Mouse (Mus musculus): ENCODE data around the gene Cox10.

Gene Cox10

DNA sequence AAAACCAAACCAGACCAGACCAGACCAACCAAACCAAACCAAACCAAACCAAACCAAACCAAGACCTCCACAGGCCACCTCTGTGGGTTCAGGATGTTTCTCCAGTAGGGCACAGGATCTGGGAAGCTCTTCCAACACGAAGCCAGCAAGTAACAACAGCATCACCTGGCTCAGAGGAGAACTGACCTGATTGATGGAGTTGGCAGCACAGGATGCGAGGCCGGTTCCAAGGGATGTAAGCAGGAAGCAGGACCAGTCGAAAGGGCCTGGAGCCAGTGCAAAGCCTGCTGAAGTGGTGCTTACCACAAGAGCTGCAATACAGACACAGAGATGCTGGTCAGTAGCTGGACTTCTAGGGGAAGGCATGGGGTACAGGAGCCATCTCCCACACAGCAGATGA, 34.2 kb downstream of the Cox10 start:
- no peak for DNase-seq (ENCODE audit: low spot score)

DNA sequence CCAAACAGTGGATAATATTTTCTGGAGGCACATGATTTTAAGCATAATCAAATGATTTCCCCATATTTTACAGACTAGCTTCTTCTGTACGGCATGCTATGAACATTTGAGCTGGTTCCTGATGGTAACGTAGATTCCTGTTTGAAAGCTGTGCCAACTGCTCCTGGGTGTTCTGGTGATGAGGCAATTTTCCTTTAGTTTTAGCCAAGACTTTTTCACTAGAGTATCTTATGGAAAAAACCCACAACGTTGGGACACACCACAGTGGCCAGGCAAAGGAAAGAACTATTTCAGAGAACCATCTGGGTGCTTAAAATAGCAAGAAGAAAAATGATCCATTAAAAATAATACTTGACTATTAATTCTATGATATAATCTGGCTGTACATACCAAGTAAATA, 35.2 kb downstream of the Cox10 start:
- DNase-seq (ENCODE audit: low spot score): no peak

DNA sequence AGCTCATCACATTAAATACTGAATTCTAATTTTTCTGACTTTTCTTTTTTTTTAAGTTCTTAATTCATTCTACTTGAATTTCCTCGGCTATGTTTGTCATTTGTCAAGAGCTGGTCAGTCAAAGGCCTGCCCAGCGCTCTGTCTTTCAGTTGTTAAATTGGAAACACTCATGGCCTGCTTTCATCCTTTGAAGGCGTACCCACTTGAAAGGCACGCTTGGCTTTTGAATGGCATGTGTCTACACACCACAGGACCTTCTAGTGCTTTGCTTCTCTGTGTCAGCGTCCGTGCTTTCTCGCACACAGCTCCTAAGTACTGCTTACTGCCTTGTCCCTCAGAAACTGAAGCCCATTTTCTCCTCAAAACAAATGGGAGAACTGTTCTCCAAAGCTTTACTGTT, 38.0 kb downstream of the Cox10 start:
- DNase-seq (ENCODE audit: low spot score): peak; percentile 44

DNA sequence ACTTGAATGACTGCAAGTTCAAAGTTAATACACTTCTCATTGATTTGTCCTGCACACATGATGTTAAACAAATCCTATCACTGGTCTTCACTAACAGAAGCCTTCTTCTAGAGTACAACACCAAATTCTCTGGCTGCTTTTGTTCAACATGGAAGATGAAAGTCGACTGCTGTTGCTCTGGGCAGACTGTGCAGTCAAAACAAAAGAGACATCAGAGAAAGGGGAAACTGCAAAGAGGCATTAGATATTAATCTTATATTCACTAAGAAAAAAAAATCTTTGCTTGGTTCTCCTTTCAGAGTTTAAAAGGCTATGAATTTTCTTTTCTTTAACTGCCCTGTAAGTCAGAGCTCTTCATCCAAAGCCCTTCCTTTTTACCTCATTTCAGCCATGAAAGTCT, 39.7 kb downstream of the Cox10 start:
- no peak for DNase-seq (ENCODE audit: low spot score)

DNA sequence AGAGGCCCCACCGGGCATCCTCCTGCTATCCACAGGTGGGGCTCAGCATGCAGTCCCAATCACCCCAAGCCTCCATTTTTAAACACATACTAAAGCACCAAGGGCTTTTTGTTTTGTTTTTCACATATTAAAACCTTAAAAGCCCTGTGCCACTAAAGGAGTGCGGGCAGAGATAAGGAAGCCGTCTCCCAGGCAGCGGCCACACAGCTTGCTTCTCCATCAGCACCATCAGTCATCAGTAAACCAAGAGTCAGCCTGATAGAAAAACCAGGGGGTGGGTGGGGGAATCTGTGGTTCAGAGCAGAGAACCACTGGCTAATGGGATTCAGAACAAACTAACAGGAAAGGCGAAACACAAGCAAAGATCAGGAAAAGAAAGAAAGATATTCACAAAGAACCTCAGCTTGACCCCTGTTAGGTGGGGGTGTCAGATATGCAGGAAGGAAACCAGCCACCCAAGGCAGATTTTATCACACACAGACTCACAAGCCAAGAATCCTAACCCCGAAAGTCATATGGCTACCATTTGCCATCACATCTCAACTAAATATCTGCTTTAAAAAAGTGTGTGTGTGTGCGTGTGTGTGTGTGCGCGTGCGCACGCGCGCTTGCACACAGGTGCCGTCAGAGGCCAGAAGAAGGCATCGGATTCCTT, 41.7 kb downstream of the Cox10 start:
- DNase-seq (ENCODE audit: low spot score): peak; percentile 48

DNA sequence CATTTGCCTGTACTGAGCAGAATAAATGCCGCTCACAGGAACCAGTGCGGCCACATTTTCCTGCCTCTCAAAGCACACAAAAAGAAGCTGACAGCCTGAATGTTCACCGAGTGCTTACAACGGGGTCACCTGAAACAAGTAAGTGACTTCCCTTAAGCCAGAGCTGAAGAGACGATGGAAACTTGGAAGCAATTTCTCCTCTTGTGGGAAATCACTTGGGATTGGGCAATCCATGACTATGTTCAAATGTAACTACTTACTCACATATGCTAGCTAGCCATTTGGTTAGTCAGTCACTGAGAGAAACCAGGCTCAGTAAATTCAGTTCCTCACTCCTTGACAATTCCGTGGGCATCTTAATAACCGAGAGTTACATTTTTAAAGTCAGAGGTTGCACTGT, 43.0 kb downstream of the Cox10 start:
- no peak for DNase-seq (ENCODE audit: low spot score)

DNA sequence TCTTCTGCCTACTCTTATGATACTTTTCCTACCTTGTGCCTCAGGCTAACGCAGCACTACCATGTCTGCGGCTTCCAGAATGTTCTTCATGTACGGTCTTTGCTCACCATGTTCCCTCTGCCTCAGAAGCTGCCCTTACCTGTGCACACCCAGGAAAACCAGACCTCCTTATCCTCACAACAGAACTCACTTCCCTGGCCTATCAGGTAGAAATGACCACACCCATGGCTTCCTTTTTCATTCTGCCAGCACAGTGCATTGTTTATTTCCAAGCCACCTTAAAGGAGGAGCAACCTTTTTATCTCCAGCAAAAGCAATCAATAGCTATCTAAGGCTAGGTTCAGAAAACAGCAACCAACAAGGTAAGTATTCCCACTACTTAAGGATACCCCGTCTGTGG, 43.6 kb downstream of the Cox10 start:
- DNase-seq (ENCODE audit: low spot score): no peak

DNA sequence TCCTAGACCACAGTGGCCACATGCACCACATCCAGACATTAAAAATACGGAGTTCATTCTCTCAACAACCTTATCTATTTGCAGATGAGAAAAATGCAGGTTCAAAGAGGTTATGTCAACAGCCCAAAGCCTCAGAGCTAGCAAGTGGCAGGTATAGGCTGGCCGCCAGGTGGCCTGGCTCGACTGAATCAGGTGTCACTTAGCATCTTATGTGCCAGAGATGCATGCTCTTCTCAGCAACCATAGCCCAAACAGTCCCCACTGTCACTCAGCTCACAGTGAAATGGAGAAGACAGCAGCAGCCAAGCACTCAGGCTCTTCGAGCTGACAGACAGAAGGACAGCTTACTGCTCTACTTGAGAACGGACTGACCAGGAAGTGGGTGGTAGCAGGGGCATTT, 44.6 kb downstream of the Cox10 start:
- no peak for DNase-seq (ENCODE audit: low spot score)

DNA sequence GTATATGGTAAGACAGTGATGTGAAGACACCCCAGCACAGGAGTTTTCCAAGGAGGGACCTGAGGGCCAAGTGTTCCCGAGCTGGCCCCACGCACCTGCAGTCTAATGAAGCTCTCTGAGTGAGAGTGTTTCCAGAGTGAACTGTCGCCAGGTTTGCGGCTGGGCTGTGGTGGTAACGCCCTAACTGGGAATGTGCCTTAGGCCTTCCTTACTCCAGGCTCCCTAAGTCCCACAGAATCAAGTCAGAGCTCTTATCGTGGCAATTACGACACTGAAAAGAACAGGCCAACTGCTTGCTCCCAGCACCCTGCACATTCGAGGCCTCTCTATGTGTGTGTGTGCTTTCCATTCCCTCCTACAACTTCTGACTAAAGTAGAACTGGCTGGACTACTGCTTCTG, 51.8 kb downstream of the Cox10 start:
- DNase-seq (ENCODE audit: low spot score): no peak

DNA sequence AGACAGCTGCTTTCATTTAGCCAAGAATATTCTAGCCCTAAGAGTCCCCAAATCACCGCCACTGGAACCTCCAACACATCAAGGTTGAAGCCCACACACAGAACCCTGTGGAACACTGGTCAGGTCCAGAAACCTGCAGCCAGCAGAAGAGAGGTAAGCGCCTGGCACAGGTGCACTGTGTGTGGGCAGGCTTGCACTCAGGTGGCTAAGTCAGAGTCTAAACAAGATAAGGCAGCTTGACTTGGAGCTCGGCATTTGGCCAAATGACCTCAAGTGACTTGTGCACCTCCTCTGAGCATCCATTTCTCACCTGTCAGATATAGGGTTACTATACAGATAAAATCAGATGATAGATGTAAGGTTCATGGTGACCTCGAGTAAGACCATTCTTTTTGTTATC, 53.4 kb downstream of the Cox10 start:
- DNase-seq (ENCODE audit: low spot score): no peak

DNA sequence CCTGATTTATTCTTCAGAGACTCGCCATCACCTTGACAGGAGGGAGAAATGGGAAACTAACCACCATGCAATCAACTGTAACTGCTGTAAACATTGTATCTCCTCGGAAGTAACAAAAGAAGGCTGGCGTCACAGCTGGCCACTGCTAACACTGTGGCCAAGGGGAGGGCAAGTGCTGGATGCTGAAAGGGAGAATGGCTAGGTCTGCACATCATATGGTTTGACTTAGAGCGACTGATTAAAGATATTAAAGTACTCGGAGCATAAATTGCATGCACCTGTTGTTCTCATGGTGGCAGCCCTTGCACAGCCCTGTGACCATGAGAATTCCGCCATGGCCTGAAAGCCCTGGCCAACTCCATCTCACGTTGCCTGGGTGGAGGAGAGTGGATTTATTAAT, 54.7 kb downstream of the Cox10 start:
- DNase-seq (ENCODE audit: low spot score): peak; percentile 37

DNA sequence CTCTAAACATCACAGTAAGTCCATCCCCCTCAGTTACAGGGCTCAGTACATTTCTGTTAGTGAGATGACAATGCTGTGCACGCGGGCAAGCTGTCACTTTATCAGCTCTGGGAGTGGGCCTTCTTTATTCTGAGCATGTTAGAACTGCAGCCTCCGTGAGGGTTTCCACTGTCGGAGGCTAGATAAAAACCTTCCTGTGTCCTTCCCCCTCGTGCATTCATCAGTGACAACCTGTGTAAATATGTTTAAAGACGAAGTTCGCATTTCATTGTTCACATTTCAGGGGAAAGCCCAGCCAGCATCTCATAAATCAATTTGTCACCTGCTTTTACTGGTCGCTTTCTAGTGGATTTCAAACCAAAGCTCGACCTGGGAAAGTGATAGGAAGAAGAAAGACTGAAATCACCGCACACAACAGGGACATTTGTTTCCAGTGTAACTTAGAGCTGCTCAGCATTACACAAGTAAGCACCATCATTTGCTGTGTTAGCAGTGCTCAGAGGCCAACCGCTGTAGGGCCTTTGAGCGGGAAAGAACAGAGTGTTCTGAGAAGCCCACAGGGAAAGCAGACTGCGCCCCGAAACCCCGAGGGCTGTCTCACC, 55.8 kb downstream of the Cox10 start:
- peak; percentile 57 for DNase-seq (ENCODE audit: low spot score)

DNA sequence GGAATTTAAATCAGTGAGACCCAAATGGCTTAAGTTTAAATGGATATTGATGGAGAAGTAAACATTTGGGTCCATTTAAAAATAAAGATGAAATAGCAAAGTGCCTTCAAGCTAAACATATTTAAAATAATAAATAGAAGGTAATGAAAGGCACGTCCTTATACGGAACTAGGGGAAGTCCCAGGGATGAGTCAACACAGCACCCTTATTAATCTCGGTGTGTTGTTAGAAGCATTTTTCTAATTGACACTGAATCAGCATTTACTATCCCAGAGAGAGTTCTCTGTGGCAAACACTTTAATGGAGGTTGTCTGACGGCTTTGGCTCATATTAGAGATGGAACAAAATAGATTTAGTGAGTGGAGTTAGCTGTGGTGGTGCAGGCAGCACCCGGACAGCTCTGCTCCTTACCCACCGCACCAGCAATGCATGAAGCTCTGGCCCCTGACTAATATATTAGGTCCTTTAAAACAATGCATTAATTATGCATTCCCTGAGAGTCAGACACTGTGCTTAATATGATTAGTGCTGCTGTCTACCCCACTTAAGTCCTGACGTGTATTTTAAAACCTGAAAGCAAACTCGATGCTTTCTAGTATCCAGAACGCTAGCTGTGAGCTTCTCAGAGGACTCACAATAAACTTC, 56.7 kb downstream of the Cox10 start:
- DNase-seq (ENCODE audit: low spot score): no peak

DNA sequence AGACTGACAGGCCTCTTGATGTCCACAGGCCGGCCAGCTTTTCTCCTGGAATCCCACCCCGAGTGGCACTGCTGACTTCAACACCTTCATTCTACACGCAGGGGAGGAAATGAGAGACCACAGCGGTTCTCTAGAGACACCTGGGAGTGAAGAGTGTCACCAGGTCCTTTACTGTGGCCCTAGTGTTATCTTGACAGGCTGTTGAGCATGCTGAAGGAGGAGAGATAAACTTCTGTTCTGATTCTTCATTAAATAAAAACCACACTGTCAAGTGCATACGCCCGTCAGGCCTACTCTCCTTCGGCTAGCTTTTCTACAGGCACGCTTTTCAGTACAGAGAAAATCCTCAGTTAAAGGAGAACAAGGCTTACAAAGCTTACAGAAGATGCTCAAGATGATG, 60.0 kb downstream of the Cox10 start:
- no peak for DNase-seq (ENCODE audit: low spot score)

DNA sequence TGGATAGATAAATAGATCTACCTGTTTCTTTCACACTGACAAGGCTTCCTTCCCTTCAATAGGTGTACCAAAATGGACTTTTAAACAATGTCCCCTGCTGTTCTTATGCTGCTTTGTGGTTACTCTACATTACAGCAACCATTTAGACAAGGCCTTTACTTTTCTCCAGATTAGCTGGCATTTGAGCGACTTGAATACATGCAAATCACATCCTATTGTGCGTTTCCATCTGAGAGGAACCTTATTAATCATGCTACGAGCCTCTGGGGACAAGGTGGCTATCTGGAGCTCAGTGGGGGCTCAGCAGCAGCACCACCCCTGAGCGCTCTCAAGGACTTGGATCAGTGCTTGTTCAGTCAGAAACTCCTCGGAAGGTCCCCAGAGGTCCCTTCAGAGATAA, 61.1 kb downstream of the Cox10 start:
- DNase-seq (ENCODE audit: low spot score): no peak

DNA sequence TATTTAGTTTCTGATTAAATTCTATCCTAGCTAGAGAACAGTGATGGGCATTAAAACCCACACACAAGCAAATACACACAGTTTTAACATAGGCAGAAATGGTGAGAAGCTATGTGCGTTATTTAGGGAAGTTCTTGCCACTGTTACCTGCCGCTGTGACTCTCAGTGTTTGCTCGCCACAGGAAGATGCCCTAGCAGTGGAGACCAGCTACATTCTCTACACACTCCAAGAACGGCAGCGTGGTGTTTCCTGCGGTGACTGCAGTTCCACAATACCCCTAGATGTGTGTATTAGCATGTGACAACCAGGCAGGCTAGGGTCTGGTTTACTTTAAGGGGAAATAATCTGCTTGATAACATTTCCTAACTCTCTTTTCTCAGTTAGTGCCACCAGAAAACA, 64.0 kb downstream of the Cox10 start:
- no peak for DNase-seq (ENCODE audit: low spot score)

DNA sequence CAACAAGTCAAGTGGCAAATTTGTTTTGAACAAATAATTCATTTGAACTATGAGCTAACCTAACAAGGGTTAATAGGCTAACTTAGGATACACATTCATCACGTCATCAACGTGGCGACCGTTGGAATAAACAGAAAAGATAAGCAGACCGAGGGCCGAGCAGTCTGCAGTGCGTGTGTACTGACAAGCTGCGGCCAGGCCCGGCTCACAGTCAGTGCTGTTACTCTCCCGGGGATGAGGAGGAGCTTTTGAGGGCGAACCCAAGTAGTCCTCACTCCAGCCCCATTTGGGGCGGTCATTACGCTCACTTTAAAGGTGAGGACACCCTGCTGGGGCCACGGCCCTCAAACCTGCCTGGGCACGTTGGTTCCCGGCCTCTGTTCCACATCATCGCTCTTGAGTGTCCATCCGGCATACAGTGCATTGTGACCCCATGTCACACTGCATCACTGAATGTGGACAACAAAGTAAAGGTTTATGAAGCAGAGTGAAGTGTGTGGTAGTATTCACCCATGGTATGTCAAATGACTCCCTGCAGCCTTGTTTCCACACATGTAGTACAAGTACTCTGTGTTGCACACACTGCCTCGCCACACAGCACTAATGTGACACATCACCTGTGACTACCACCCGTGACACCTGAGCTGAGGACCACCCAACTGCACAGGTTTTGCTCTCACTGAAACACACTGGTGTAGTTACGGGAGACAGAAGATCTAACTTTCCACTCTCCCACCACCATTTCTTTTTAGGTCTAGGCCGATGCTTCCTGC, 68.4 kb downstream of the Cox10 start:
- DNase-seq (ENCODE audit: low spot score): peak; percentile 57

DNA sequence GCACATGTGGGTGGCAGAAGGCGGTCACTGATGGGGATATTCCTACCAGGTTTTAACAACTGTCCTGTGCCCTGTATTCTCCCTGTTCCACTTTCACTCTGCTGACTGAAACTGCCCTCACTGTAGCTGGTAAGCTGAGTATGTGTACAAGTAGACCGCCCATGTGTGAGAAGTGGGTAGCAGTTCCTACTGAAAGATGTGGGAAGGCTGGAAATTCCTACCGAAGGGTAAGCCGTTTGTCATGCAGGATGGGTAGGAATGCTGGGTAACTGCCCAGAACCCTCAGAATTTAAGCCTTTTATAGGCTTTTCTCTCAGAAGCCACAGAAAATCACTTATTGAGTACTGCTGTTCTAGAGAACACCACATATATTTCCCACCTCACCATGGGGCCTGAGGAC, 75.1 kb downstream of the Cox10 start:
- no peak for DNase-seq (ENCODE audit: low spot score)

DNA sequence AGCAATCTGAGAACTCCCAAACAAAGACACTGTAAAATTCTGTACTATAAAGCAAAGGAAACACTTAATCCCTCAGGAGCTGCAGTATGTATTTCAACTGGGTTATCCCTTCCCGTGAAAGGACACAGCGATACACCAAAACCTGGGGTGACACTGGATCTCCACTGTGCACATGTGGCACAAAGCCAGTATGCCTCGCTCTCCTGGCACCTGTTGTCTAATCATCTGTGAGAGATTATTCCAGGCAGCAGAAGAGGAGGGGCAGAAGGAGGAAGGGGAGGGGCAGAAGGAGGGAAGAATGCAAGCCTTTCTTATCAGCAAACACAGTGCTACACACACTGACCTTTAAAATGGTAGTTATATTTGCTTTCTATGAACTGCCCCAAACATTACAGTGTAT, 75.8 kb downstream of the Cox10 start:
- DNase-seq (ENCODE audit: low spot score): no peak

DNA sequence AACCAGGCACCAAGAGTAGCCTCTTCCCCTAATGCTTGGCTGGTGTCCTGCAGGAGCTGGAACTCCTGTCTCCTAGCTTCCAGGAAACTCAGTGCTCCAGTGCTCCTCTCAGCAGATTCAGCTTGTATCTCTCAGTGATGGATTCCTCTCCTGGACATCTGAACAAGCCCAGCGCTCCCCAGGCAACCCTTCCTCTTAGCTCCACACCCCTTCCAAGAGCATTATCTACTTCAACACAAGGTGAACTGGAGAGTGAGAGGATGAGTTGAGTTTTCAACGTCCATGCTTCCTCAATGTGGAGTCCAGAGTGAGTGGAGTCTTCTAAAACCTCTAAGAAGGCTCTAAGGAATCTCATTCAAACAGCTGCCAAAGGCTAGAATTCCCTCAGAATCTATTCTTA, 76.6 kb downstream of the Cox10 start:
- DNase-seq (ENCODE audit: low spot score): no peak

DNA sequence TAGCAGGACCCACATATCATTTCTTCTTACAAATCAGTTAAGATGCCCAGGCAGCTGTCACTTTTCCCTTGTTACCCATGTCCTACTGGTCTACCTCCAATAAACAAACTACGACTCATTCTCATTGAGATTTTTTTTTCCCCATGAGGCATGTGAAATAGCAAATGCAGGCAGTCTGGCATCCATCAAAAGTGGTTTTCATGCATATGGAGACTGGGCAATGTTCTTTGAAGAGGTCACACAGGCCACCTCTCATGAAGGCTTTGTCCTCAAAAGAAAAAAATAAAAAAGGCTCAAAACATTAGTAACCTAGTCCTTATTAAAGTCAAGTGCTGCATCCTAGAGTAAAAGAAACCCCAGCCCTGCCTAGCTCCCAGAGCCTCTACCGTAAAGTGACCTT, 78.2 kb downstream of the Cox10 start:
- DNase-seq (ENCODE audit: low spot score): no peak

DNA sequence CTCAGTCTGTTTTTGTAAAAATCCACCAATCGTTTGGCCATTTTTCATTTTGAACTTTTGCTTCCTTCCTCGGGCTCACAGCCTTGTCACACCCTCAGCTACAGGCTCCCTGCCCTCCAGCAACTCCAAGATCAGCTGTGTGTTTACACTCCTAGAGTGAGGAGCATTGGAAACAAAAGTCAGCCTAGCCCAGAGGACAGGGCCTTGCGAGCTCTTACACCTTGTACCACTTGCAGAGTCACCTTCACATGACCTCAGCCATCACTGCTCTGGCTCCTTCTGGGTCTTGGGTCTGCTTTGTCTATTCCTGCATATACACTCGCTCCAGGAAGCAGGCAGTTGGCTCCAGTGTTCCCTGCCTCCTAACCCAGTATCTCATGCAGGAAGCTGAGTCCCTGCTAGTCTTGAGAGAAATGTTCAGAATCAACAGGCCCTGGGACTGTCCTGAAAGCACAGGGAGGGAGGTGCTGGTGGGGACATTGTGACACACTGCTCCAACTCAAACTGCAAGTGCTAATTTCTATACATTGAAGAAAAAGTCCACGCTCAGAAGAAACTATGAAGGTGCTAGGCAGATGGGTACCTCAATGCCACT, 79.0 kb downstream of the Cox10 start:
- DNase-seq (ENCODE audit: low spot score): no peak

DNA sequence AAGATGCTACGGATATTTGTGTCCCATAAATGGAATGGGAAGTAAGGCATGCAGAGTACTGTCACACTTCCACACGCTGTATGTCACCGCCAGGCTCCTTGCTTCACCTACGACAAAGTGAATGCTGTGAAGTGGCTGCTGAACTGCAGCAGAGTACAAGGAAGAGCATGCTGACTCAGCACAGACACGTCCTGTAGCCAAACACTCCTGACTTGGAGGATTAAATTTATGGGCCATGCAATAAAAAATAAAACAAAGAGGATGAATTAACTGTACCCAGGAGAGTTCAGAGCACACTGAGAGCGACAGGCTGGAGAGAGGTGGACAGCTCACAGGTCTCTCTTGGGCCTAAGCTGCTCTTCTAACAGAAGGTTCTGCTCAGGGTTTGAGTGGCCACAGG, 79.8 kb downstream of the Cox10 start:
- DNase-seq (ENCODE audit: low spot score): no peak
